Mouse (Mus musculus) lung, adult 18-20 months (tissue): Measurements from ENCODE around the gene Thada.
A peak's percentile ranks its signal among the peaks of the same experiment; 100 is the strongest.

Source experiments
- DNase-seq, 2 experiments: peaks; one replicate each; pipeline ENCODE4 v3.0.0; 2022; ENCODE audit warnings: mixed read lengths in 2 of 2

Thada gene

DNA sequence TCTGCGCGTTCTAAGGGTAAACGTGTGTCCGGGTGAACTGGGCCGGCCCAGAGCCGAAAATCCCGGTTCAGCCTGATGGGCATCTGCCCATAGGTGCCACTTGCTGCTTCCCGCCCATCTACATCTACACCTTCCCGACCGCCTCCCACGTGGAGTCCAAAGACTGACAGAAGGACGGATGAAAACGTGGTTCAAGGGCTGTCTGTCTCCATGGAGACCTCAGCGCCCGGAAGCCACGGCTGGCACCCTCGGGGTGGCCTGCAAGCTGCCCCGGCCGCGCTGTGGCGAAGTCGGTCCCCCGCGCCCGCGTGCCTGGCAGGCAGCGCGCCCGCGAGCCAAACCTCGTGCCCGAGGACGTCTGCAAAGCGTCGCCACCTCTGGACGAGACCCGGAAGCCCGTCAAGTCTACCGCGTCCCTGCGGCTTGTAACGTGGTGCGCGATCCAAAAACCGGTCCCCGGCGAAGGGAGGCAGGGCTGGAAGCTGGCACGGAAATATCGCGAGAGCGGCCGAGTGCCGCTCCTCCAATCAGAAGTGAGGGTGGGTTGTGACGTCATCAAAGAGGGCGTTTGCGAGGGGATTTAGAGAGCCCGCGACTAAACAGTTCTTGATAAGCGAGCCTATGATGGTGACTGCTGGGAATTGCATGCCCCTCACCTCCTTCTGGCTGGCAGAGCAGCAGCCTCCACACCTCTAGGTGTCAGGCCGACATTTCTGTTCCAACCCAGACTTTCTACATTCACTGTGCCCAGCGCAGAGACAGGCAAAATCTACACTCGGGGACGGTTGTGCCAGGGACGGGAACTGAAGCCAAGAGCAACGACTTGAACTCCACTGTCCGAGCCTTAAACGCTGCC is at the start of gene Thada:
Gene Thada, minus strand, starts transcription at position 453 of the 856 bp plus-strand sequence.
- DNase-seq: peak; percentile 98

DNA sequence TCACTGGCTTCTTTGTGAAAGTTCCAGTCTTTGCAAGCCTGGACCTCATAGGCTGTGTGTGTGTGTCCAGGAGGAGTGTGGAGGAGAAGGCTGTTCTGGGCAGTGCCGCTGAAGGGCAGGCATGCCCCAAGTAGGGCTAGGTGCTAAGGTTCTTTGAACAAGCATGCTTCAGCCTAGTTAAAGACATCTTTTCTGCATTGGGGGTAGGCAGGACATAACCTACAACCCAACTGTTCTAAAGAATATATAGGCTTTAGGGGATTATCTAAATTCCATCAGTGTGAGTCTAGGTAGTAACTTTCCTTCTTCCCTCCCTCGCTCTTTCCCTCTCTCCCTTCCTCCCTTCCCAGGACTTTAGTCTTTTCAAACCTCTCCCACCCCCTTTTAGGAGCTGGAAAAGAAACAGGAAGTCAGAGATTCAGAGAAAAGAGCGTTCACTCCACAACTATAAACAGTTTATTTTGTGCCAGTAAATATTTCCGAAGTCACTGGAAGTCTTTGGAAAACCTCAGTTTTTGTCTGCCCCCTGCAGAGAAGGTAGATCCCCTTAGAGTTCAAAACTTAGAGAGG is 46.6 kb upstream of the Thada start:
- DNase-seq: peak; percentile 12 to 21

DNA sequence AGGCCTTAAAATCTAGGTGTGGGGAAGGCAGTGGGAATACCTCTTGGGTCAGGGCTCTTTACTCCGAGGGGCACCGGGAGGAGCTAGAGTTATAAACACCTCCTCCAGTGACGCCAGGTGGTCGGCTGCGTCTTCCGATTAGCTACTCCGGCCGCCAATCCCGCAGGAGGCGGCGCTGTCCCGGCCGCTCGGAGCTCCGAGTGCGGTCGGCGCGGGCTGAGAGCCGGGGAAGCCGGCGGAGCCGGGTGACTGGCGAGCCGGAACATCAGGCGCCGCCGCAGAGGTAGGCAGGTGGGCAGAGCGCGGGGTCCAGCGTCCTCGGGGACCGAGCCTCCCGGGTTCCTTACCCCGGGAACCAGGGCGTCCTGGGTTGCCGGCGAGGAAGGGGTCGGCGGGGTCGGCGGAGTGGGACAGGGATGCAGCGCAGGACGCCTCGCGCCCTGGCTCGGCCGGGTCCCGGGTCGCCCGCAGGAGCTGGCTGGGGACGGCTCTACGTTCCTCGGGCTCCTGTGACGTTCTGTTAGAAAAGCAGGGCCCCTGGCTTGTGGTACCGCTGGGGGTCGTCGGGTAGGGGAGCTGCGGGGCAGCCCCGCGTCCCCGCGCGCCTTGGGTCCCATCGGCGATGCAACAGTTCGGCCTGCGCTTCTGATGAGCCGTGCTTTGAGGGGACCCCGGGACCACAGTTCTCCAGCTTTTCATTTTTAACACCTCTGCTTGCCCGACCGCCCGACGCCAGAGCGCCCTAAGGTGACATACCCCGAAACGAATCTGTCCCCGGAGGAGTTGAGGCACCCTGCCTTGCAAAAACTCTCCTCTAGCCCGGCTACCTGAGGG is 45.9 kb upstream of the Thada start, which contains the start of gene Plekhh2:
Gene Plekhh2, plus strand, starts transcription at position 214 of the 834 bp plus-strand sequence.
- peak; percentile 84 to 88 for DNase-seq

DNA sequence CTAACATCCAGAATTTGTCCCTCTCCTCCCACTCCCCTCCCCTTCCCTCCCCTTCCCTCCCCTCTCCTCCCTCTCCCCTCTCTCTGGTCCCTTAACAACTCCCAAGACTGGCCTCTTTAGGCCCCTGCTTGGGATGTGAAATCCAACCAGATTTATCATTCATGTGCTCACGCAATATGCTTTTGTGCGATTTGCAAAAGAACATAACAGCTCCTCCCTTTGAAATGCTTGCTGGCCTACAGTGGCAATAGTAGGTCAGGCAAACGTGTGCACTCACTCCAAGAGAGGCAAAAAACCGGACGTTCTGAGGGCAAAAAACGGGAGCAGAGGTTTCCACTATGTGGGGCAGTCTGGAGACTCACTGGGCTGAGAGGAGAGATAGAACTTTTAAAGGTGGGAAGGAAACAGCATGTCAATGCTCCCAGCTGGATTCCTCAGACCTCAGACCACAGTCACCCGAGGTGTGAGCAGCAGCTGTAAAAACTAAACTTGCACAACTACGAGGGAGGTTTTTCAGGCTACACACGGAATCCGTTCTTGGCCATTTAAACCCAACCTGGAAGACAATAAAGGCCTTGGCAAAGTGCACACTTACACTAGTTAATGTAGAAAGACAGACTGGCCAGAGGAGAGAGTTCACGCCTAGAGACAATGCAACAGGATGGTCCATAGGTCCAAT is 45.1 kb upstream of the Thada start:
- DNase-seq: peak in 1 of 2 experiments; percentile 15

DNA sequence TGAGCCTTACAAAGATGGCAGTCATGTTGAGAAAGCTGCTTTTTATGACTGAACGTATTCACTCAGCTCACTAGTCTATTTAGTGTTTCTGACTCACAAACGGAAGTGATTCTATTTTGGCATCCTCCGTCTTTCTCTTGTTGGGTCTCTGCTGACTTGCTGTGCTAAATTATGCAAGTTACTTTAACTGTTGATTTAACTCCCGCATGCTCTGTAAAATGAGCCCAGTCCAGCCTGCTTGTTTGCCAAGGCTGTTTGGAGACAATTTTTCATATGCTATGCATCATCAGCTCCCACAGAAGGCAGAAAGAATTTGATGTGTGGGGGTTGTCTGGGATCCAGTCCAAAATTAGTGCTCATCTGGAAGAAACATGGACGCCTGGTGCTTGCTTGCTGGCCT is 44.4 kb upstream of the Thada start:
- peak; percentile 17 to 43 for DNase-seq

DNA sequence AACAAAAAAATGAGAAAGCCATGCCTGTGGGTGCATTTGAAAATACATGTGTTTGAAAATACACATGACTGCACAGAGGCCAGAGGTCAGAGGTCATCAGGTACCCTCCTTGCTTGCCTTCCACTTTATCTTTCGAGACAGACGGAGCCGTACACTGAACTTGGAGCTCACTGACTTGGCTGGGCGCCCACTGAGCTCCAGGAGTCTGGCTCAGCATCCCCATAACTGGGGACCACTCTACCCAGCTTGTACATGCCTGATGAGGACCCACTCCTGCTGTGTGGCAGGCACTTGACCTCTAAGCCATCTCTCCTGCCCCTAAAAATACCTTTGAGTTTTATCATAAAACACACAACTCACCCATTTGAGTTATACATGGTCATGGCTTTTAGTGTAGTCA is 43.2 kb upstream of the Thada start:
- DNase-seq: no peak

DNA sequence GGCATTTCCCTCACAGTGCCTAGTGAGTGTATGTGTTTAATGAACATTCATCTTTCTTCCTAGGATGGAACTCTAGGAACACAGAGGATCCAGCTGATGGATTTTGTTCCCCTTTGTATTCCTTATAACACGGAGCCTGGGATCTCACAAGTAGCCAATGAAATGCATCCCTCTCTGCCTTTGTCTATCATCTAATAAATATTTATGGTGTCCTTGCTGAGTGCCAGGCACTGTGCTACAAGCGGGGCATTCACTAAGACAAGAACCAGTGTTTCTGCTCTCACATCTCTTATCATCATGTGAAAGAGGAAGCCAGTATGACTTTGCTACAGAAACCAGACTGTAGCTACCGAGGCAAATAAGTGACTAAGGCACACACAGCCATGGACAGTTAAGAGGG is 42.7 kb upstream of the Thada start:
- DNase-seq: no peak

DNA sequence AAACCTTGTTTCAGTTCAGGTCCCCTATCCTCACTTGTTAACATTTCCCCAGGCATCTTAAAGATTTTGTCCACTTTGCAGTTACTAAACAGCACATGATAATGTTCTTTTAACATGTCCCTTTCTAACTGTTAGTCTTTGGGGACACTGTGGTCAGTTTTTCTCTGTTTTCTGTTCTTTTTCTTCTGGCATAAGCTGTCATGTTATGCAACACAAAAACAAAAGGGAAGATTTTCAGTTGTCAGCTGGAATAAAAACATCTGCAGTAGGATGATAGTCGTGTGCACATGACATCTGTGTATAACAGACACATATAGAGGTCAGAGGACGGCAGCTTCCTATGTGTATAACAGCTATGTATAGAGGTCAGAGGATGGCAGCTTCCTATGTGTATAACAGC is 39.9 kb upstream of the Thada start:
- no peak for DNase-seq

DNA sequence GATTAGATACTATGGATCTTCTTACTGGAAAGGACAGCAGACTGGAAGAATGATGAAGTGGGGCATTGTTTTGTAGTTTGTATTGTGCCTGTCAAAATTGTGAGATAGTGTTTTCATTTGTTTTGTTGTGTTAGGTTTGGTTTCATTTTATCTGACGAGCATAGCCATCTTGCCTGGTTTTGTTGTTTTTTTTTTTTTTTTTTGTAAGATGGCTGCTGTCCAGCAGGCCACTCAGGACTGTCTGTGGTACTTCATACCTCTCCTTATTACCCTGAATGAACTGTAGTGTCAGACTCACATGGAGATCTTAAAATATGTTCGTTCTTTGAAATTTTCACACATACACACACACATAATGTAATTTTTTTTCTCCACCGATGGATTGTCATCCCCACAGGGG is 36.3 kb upstream of the Thada start:
- DNase-seq: no peak

DNA sequence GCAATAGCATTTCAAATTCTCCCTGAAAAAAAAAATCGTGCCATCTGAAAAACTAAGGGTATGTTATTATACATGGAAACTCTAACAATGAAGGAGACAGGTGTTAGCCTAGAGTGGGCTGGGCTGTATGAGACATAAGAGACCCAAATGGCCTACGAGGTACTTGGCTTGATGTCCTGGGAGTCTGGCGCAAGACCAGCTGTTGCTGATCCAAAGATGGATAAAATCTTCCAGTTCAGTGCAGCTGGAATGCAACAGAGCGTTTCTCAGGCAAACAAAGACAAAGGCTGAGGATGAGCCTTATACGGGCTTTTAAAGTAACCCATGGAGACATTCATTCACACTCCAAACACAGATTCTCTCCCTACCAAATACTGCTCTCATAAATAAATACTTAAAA is 32.6 kb upstream of the Thada start:
- DNase-seq: peak in 1 of 2 experiments; percentile 31

DNA sequence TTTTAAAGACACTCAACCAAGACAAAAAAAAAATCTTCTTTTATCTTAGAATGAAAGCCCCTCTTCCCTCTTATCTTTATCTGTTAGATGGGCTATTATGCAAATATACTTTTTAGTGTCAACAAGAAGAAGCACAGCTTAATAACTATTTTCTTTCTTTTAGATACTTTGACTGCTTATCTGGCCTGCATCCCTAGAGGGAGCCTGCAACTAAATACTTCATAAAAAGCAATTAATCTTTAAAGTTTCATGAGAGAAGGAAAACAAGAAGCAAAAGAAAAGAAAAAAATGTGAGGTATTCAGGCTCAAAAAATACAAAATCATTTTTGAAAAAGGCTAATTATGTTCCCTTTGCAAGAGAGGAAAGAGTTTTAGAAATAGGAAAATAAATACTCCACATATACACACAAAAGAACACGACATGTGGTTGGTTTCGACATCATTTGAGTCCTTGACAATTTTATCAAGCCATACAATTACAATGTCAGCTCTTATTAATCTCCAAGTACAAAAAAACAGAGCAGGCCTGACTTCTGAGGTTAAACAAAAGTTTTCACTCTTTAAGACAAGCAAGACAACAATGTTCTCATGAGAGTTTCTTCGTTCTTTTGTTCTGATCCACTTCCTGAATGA is 32.1 kb upstream of the Thada start:
- no peak for DNase-seq

DNA sequence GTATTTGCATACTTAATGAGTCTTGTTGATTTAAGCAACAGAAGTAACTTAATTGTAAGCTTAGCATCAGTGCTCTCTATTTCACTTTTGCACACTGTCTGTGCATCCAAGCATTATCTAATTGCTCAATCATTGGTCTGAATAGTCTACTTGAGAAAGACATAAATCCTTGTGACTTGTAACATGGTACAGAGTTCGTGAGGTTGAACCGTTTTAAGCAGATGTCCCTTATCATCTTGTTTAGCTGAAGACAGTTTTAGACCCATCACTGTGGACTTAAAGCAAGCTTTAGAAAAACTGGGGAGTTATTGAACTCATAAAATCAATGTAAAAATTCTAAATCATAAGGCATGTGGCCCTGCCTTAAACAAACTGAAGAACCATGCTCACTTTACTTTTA is 31.6 kb upstream of the Thada start:
- DNase-seq: no peak

DNA sequence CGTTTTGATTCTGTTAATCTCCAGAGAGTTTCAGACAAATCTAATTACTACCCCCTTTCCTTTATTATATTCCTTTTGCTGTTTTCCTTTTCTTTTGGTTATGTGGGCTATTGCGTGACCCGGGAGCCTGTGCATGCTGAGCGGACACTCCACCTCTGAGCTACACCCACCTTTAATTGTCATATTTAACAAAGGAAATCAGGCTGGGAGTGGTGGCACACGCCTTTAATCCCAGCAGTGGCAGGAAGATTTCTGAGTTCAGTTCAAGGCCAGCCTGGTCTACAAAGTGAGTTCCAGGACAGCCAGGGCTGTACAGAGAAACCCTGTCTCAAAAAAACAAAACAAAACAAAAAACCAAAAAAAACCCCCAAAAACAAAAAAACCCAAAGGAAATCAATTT is 31.0 kb upstream of the Thada start:
- no peak for DNase-seq

DNA sequence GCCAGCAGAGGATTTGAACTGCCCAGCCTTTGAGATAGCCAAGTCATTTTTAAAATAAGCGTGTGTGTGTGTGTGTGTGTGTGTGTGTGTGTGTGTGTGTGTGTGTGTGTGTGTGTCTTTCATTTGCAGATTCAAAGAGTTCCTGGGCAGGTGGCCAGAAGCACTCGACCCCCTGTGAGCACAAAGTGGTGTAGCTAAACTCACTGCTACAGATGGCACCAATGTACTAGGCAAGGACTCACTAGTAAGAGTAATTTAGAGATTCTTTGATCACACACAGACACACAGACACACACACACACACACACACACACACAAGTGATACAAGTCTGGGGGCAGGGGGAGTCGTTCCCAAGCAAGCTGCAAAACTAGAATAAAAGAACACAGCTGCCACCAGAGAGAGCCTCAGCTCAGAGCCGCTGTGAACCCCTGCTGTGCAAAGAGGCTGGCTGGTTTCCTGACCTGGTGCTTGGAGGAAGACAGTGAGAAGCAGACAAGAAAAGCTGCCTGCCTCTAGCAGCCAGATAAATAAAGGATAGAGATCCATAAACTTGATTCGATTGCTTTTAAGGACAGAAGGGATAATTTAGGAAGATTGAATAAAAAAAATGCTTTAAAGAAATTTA is 26.4 kb upstream of the Thada start:
- peak; percentile 12 to 25 for DNase-seq

DNA sequence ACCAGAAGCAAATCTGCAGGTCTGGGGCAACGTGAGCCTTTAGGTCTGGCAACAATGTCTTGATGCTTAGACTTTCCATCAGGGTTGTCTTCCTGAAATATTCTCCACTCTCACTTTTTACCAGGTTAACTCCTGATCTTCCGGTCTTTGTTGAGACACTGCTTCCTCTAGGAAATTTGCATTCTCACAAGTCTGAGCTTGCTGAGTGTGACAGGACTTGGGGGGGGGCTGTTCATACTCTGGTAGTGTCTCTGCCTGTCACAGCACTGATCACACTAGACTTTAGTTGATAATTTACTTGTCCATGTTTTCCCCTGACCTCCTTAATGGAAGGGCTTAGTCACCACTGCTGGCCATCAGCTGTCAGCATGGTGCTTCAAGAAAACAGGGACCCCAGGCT is 21.4 kb upstream of the Thada start:
- no peak for DNase-seq

DNA sequence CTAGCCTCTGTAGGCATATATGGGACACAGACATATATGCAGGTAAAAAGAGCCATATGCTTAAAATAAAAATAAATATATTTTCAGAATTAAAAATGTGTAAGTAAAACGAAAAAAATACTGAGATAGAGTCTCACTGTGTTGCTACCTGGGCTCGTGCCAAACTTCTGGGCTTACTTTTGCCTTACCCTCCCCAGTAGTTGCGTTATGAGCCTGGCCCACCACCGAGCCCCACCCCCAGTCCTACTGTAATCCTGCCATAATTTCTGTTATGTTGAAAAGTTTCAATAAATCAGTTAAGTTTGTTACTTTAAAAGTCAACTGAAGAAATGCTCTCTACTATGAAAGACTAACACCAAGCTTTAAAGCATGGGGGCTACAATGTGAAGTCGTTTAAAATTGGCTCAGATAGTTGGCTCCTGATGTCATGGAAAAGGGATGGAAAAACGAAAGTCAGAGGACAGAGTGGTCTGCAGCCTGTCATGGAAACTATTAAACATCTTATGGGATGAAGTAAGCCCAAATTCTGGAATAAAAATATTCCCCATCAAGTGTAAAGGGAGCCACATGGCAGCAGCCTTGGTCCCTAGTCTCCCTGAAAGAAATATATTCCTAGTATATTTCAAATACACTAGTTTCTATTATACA is 17.8 kb upstream of the Thada start:
- DNase-seq: no peak

DNA sequence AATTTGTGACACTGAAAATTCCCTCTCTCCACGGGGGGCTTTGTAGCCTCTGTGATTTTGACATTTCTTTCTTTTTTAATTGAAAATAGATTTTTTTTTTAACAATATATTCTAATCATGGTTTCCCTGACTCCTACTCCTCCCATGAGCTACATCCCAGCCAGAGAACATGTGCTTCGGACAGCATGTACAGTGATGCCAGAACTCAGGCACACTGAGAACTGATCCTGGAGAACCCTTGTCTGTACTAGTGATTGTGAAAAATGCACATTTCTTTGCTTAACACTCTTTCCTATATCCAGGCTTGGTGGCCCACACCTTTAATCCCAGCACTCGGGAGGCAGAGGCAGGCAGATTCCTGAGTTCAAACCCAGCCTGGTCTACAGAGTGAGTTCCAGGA is 16.8 kb upstream of the Thada start:
- DNase-seq: no peak

DNA sequence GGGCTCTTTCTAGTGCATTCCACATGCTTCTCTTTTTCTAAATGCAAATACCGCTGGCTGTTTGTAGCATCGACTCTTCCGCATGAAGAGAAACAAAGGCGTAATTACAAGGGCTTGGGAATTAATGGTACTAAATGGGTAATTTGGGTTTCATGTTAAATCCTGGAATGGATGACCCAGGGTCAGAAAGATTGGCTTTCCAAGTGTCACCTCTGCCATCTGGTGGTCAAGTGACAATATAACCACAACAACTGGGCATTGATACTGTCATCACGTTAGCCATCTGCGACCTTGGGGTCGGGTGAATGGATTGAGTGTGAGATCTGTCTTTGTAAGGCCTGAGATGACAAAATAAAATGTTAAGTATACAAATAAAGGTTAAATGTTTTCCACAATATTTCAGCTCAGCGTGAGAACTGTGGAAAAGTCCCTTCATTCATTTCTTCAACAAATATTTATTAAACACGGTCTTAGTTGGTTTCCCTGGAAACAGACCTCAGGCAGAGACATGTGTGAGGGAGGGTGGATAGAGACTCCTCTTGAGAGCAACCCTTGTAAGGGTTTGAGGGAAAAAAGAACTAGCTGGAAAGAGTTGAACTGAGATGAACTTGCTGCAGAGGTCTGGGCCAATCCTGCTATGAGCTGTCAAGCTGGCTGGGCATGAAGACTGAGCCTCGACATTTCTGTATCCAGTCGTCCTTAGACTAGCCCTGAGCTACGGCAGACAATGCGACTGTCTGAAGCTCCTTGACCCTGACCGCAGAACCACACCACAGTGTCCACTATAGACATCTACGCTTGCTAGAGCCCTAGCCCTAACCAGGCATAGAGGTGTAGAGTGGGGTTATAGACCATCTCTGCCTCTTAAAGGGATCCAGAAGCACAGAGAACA is 14.7 kb upstream of the Thada start:
- DNase-seq: peak; percentile 20 to 35

DNA sequence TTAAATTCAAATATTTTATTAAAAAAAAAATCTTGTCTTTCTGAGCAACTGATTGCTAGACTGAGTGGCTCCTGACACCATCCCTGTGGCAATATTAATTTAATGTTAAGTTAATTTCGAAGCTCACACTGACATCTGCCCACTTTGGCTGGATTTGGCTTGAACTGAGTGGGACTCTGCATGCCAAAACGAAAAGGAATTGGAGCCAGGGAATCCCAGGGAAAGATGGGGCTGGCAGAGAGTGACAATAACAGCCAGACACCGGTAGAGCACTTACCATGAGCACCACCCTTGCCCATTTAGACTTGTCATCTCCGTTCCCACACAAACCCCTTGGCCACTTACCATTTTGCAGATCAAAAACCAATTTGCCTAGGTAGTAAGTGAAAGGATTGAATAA is 12.3 kb upstream of the Thada start:
- DNase-seq: no peak

DNA sequence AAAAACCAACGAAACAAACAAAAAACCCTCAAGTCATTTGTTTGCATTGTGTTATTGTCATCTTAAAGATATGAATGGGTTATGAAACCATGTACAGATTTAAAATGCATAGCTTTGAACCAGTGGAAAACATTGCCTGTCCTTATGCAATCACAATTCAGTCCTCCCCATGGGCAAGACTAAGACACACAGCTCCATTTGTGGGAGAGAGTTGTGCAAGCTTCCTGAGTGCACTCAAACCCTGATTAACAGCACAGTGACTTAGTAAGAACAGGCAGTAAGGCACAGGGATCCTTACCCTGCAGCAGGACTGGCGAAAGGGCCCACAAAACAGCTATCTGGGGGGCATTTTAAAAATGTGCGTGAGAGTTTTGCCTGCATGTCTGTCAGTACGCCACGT is 11.2 kb upstream of the Thada start:
- peak; percentile 28 to 50 for DNase-seq
